Mouse (Mus musculus) adrenal gland, postnatal 14 days (tissue): ENCODE results near the gene Pxt1. TPM values are rescaled to one million over a fixed set of nuclear protein-coding genes. Genes with fewer than 3 reads are reported as not detected.
"Not testable (repeated sequence)": the region's sequence is repeated elsewhere in the genome, so short reads cannot be mapped to it uniquely, and the experiment has no call there.

ENCODE experiments used
- DNase-seq: peaks from one replicate; pipeline ENCODE4 v3.0.0; 2021; ENCODE audit warnings: mixed read lengths
- long read RNA-seq, 2 experiments: library from polyadenylated mRNA; stranded (forward); transcript quantifications; one replicate each; pipeline ENCODE4 v2.0.0; 2021
- total RNA-seq: library from RNA; stranded (reverse); gene quantifications from 2 replicates; pipeline ENCODE4 v1.2.3, GENCODE M21; 2021

Gene Pxt1
- total RNA-seq: 0.64 and 1.3 TPM in 2 replicates
- long read RNA-seq, experiment 1: 0 reads
- long read RNA-seq, experiment 2: 0 reads

GRCm38 (mm10) chr17:28943740-28944139 lies at the start of gene Pxt1:
TSS of gene Pxt1 (minus strand) at chr17:28943840.
- DNase-seq: no peak

- DNase-seq: not testable (repeated sequence)
Measured at GRCm38 (mm10) chr17:28993004-28993403, 49.4 kb upstream of the Pxt1 start.

- DNase-seq: peak; percentile 46
Measured at GRCm38 (mm10) chr17:28992105-28992504, 48.5 kb upstream of the Pxt1 start.

GRCm38 (mm10) chr17:28991286-28991685 lies 47.6 kb upstream of the Pxt1 start:
- DNase-seq: no peak

- no peak for DNase-seq
Measured at GRCm38 (mm10) chr17:28990060-28990459, 46.4 kb upstream of the Pxt1 start.

- no peak for DNase-seq
Measured at GRCm38 (mm10) chr17:28988996-28989395, 45.4 kb upstream of the Pxt1 start.

- DNase-seq: no peak
Measured at GRCm38 (mm10) chr17:28988291-28988690, 44.7 kb upstream of the Pxt1 start.

- peak; percentile 59 for DNase-seq
Measured at GRCm38 (mm10) chr17:28987713-28988112, 44.1 kb upstream of the Pxt1 start.

- DNase-seq: peak; percentile 46
Measured at GRCm38 (mm10) chr17:28986833-28987232, 43.2 kb upstream of the Pxt1 start.

- DNase-seq: no peak
Measured at GRCm38 (mm10) chr17:28984724-28985420, 41.2 kb upstream of the Pxt1 start.

GRCm38 (mm10) chr17:28982591-28982990 lies 39.0 kb upstream of the Pxt1 start:
- no peak for DNase-seq

- no peak for DNase-seq
Measured at GRCm38 (mm10) chr17:28981081-28981480, 37.4 kb upstream of the Pxt1 start.

GRCm38 (mm10) chr17:28979091-28979490 lies 35.5 kb upstream of the Pxt1 start:
- no peak for DNase-seq

GRCm38 (mm10) chr17:28970122-28970521 lies 26.5 kb upstream of the Pxt1 start:
- no peak for DNase-seq

GRCm38 (mm10) chr17:28967021-28967610 lies 23.5 kb upstream of the Pxt1 start:
- no peak for DNase-seq

GRCm38 (mm10) chr17:28961596-28961995 lies 18.0 kb upstream of the Pxt1 start:
- DNase-seq: no peak

GRCm38 (mm10) chr17:28960597-28960996 lies 17.0 kb upstream of the Pxt1 start:
- DNase-seq: no peak

- no peak for DNase-seq
Measured at GRCm38 (mm10) chr17:28954416-28954815, 10.8 kb upstream of the Pxt1 start.

GRCm38 (mm10) chr17:28953251-28953650 lies 9.6 kb upstream of the Pxt1 start:
- peak; percentile 34 for DNase-seq

- DNase-seq: peak; percentile 97
Measured at GRCm38 (mm10) chr17:28951831-28952799, 8.5 kb upstream of the Pxt1 start, which contains the start of gene Kctd20. TSS of gene Kctd20 (plus strand) at chr17:28951950.

GRCm38 (mm10) chr17:28950751-28951150 lies 7.1 kb upstream of the Pxt1 start:
- no peak for DNase-seq

- DNase-seq: peak; percentile 75
Measured at GRCm38 (mm10) chr17:28948661-28949060, 5.0 kb upstream of the Pxt1 start.
